Mouse (Mus musculus): ENCODE data around the gene Sh2d3c.

- TF ChIP-seq CTCF (IDR thresholded peaks at IDR 0.05; ENCODE audit: low read depth) (peak; percentile 51), EP300 (IDR thresholded peaks at IDR 0.05; ENCODE audit: low read depth) (no peak)
These were observed 42.5 kb downstream of the Sh2d3c start for GRCm38 (mm10) chr2:32763353-32763752.
